Mouse (Mus musculus) small intestine, adult 2 months (tissue): ENCODE measurements around the gene Phf12.
A peak's percentile ranks its signal among the peaks of the same experiment; 100 is the strongest.

Source experiments
- CTCF ChIP-seq: fragments of 200-500 bp; IDR thresholded peaks from 2 replicates; pipeline ENCODE4 v1.5.1; 2012; ENCODE audit warnings: low read depth, mild to moderate bottlenecking, control low read depth, inconsistent platforms, low read length, moderate library complexity, mixed read lengths; ENCODE audit not compliant: insufficient replicate concordance, insufficient read length; ENCODE audit errors: extremely low read depth
- POLR2A ChIP-seq: fragments of 200-500 bp; IDR thresholded peaks from 2 replicates; pipeline ENCODE4 v1.6.1; 2012; ENCODE audit warnings: low read depth, mild to moderate bottlenecking, control low read depth, inconsistent platforms, low read length, moderate library complexity

DNA sequence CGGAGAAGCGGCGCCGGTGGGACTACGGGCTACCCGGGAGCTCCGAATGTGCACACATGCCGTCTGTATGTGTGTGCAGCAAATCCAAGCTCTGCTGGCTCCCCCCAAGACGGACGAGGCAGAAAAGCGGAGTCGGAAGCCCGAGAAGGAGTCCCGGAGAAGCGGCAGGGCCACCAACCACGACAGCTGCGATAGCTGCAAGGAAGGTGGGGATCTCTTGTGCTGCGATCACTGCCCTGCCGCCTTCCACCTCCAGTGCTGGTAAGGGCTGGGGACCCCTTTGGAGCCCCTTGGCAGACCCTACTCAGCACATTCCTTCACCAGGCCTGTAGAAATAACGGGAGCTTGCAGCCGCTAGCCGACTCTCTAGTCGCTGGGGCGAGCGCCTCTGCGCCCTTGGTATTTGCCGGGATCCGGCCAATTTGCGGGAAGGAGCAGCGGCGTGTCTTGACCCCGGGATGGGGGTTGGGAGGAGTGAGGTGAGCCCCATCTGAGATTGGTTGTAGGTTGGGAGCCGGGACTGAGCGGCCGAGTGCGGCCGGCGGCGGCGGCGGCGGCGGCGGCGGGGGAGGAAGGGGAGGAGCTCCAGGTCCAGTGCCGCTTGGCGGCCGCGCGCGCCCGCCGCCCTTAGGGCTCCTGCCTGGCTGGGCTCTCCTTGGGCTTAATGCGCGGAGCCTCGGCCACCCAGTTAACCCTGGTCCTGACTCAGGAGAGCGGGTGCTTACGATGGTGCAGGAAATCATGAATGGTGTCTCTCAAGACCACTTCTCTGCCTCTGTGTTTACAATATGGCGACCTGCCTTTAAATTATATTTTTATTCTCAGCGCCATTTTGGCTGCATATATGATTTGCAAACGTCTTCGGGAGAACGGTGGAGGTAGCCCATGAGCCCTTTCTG, 1.6 kb downstream of the Phf12 start:
- peak; percentile 52 for TF ChIP-seq POLR2A
- no peak for TF ChIP-seq CTCF
